Mouse (Mus musculus) hindbrain, embryonic 12.5 days (tissue): ENCODE results near the gene Vpreb3. TPM values are rescaled to one million over a fixed set of nuclear protein-coding genes. Genes with fewer than 3 reads are reported as not detected.

Source experiments
- ATAC-seq: fragments of 200-750 bp; cut with Nextera tagmentation; 2 replicates; pipeline ENCODE4 v1.8.0; 2017; ENCODE audit warnings: moderate TSS enrichment; ENCODE audit not compliant: low FRiP score
- H3K27ac ChIP-seq: fragments of 300-500 bp; sonication (generic); 2 replicates; pipeline ENCODE4 v1.5.1; 2016; ENCODE audit warnings: mild to moderate bottlenecking
- H3K27me3 ChIP-seq: fragments of 300-500 bp; sonication (generic); 2 replicates; pipeline ENCODE4 v1.6.1; 2016; ENCODE audit warnings: mild to moderate bottlenecking
- H3K36me3 ChIP-seq: fragments of 300-500 bp; sonication (generic); 2 replicates; pipeline ENCODE4 v1.6.1; 2016; ENCODE audit warnings: mild to moderate bottlenecking
- H3K4me1 ChIP-seq: fragments of 300-500 bp; sonication (generic); 2 replicates; pipeline ENCODE4 v1.6.1; 2016
- H3K4me2 ChIP-seq: fragments of 300-500 bp; sonication (generic); replicated peaks from 2 replicates; pipeline ENCODE4 v1.6.1; 2016; ENCODE audit warnings: mild to moderate bottlenecking
- H3K4me3 ChIP-seq: fragments of 300-500 bp; sonication (generic); 2 replicates; pipeline ENCODE4 v1.5.1; 2016; ENCODE audit warnings: mild to moderate bottlenecking
- H3K9ac ChIP-seq: fragments of 300-500 bp; sonication (generic); 2 replicates; pipeline ENCODE4 v1.6.1; 2016; ENCODE audit warnings: mild to moderate bottlenecking, moderate library complexity
- H3K9me3 ChIP-seq: fragments of 300-500 bp; sonication (generic); replicated peaks from 2 replicates; pipeline ENCODE4 v1.6.1; 2016; ENCODE audit warnings: mild to moderate bottlenecking
- WGBS: fragments of 180-500 bp; shearing (Covaris S2); methylation state at CpG from one replicate; pipeline ENCODE4 v1.1.7; 2016; 5-methylcytosine and 5-hydroxymethylcytosine counted together
- polyA plus RNA-seq: library from polyadenylated mRNA; unstranded; fragments of >200 nt; fragmentation: Nextera tagmentation; extraction: Ambion mirVana; gene quantifications from 2 replicates; pipeline ENCODE4 v1.2.1, GENCODE M21; 2016

Gene Vpreb3
- polyA plus RNA-seq, 1 experiment from 2014 or later, result 0.98 TPM

GRCm38 (mm10) chr10:75935680-75936541 is 6.9 kb upstream of the Vpreb3 start, which contains the start of gene Mmp11:
Gene Mmp11 (minus strand): TSS chr10:75936496.
- peak within 1 kb of the TSS; percentile 92 for H3K4me2 ChIP-seq
- H3K4me1 ChIP-seq, result peaks cover 45% of the 10 kb centered on the region
- WGBS, result 1% methylated on average over 51 of the region's 51 CpGs
- peak; percentile 35 for ATAC-seq
- H3K36me3 ChIP-seq, result no peaks in the 10 kb centered on the region
- peaks cover 78% of the 10 kb centered on the region for H3K27me3 ChIP-seq
- H3K4me3 ChIP-seq, result peak within 1 kb of the TSS; percentile 49
- H3K9ac ChIP-seq, result peak within 1 kb of the TSS; percentile 40
- no peak within 1 kb of the TSS for H3K27ac ChIP-seq
- H3K9me3 ChIP-seq, result no peaks in the 10 kb centered on the region

- 32% methylated on average over 18 of the region's 18 CpGs for WGBS
- Histone ChIP-seq H3K27me3 (peaks cover 66% of the 10 kb centered on the region), H3K4me3 (no peak overlapping the region)
These were observed 5.8 kb upstream of the Vpreb3 start for GRCm38 (mm10) chr10:75936909-75937667.

GRCm38 (mm10) chr10:75937851-75938643 is 4.8 kb upstream of the Vpreb3 start:
- H3K36me3 ChIP-seq, result no peaks in the 10 kb centered on the region
- no peak for ATAC-seq
- no peak overlapping the region for H3K4me2 ChIP-seq
- H3K9me3 ChIP-seq, result no peaks in the 10 kb centered on the region
- no peak overlapping the region for H3K27ac ChIP-seq
- peaks cover 23% of the 10 kb centered on the region for H3K4me1 ChIP-seq
- H3K27me3 ChIP-seq, result peaks cover 58% of the 10 kb centered on the region
- H3K4me3 ChIP-seq, result no peak overlapping the region
- 53% methylated on average over 10 of the region's 10 CpGs for WGBS
- no peak overlapping the region for H3K9ac ChIP-seq

More at GRCm38 (mm10) chr10:75936909-75937667, 5.8 kb upstream of the Vpreb3 start:
- Histone ChIP-seq H3K36me3 (no peaks in the 10 kb centered on the region), H3K9ac (no peak overlapping the region), H3K27ac (no peak overlapping the region), H3K9me3 (no peaks in the 10 kb centered on the region), H3K4me2 (no peak overlapping the region), H3K4me1 (peaks cover 33% of the 10 kb centered on the region)
- no peak for ATAC-seq

- Histone ChIP-seq H3K27me3 (peaks cover 46% of the 10 kb centered on the region), H3K4me1 (peaks cover 30% of the 10 kb centered on the region), H3K9me3 (no peaks in the 10 kb centered on the region), H3K36me3 (no peaks in the 10 kb centered on the region), H3K27ac (no peak overlapping the region), H3K4me2 (no peak overlapping the region), H3K9ac (no peak overlapping the region), H3K4me3 (no peak overlapping the region)
- 37% methylated on average over 9 of the region's 9 CpGs for WGBS
- no peak for ATAC-seq
These were observed 3.2 kb upstream of the Vpreb3 start for GRCm38 (mm10) chr10:75939481-75940234.

- Histone ChIP-seq H3K36me3 (no peaks in the 10 kb centered on the region), H3K27me3 (peaks cover 39% of the 10 kb centered on the region), H3K4me1 (peaks cover 27% of the 10 kb centered on the region), H3K4me2 (no peak within 1 kb of the TSS), H3K27ac (no peak within 1 kb of the TSS), H3K9ac (no peak within 1 kb of the TSS), H3K4me3 (no peak within 1 kb of the TSS), H3K9me3 (no peaks in the 10 kb centered on the region)
- no peak for ATAC-seq
- 83% methylated on average over 5 of the region's 5 CpGs for WGBS
These were observed 2.3 kb upstream of the Vpreb3 start, which contains the start of gene Gm867 for GRCm38 (mm10) chr10:75940520-75940919. Gene Gm867 (minus strand): TSS chr10:75940672.

GRCm38 (mm10) chr10:75941042-75941824 is 1.6 kb upstream of the Vpreb3 start:
- no peak overlapping the region for H3K4me3 ChIP-seq
- H3K27ac ChIP-seq, result no peak overlapping the region
- WGBS, result 65% methylated on average over 9 of the region's 9 CpGs
- H3K9me3 ChIP-seq, result no peaks in the 10 kb centered on the region
- no peak overlapping the region for H3K9ac ChIP-seq
- peaks cover 32% of the 10 kb centered on the region for H3K27me3 ChIP-seq
- H3K4me2 ChIP-seq, result no peak overlapping the region
- H3K36me3 ChIP-seq, result no peaks in the 10 kb centered on the region
- ATAC-seq, result no peak
- H3K4me1 ChIP-seq, result peaks cover 21% of the 10 kb centered on the region

GRCm38 (mm10) chr10:75944066-75944772 is 1.4 kb downstream of the Vpreb3 start:
- Histone ChIP-seq H3K4me1 (peaks cover 15% of the 10 kb centered on the region; the same call in 1 of the 2 replicates), H3K4me3 (no peak overlapping the region), H3K9me3 (no peaks in the 10 kb centered on the region), H3K27me3 (peaks cover 13% of the 10 kb centered on the region), H3K27ac (peak overlapping the region; percentile 60), H3K4me2 (no peak overlapping the region), H3K9ac (no peak overlapping the region), H3K36me3 (no peaks in the 10 kb centered on the region)
- ATAC-seq, result peak; percentile 54; the same call in 1 of the 2 replicates
- WGBS, result 15% methylated on average over 11 of the region's 11 CpGs

- H3K4me2 ChIP-seq, result no peak overlapping the region
- no peaks in the 10 kb centered on the region for H3K36me3 ChIP-seq
- H3K27me3 ChIP-seq, result peaks cover 17% of the 10 kb centered on the region
- H3K9ac ChIP-seq, result no peak overlapping the region
- H3K4me1 ChIP-seq, result peaks cover 10% of the 10 kb centered on the region; the same call in 1 of the 2 replicates
- no peak overlapping the region for H3K4me3 ChIP-seq
- no peak overlapping the region for H3K27ac ChIP-seq
- 88% methylated on average over 7 of the region's 7 CpGs for WGBS
- H3K9me3 ChIP-seq, result no peaks in the 10 kb centered on the region
- no peak for ATAC-seq
These were observed 2.4 kb downstream of the Vpreb3 start for GRCm38 (mm10) chr10:75945213-75945612.

- peaks cover 16% of the 10 kb centered on the region for H3K4me1 ChIP-seq
- no peaks in the 10 kb centered on the region for H3K36me3 ChIP-seq
- H3K4me2 ChIP-seq, result no peak overlapping the region
- H3K4me3 ChIP-seq, result no peak overlapping the region
- no peak overlapping the region for H3K27ac ChIP-seq
- H3K27me3 ChIP-seq, result peaks cover 21% of the 10 kb centered on the region
- ATAC-seq, result no peak
- WGBS, result 83% methylated on average over 7 of the region's 7 CpGs
- H3K9me3 ChIP-seq, result no peaks in the 10 kb centered on the region
- H3K9ac ChIP-seq, result no peak overlapping the region
These were observed 3.0 kb downstream of the Vpreb3 start for GRCm38 (mm10) chr10:75945896-75946295.

- peaks cover 26% of the 10 kb centered on the region for H3K27me3 ChIP-seq
- no peak overlapping the region for H3K27ac ChIP-seq
- ATAC-seq, result no peak
- H3K4me2 ChIP-seq, result no peak overlapping the region
- WGBS, result 81% methylated on average over 5 of the region's 5 CpGs
- no peak overlapping the region for H3K9ac ChIP-seq
- H3K9me3 ChIP-seq, result no peaks in the 10 kb centered on the region
- peaks cover 20% of the 10 kb centered on the region for H3K4me1 ChIP-seq
- H3K36me3 ChIP-seq, result no peaks in the 10 kb centered on the region
- H3K4me3 ChIP-seq, result no peak overlapping the region
These were observed 5.2 kb downstream of the Vpreb3 start for GRCm38 (mm10) chr10:75948079-75948478.
